Mouse (Mus musculus) ES-E14 (cell line): ENCODE data around the gene Anxa10.

ENCODE experiments used
- CHD2 ChIP-seq: IDR thresholded peaks from 2 replicates; pipeline ENCODE4 v1.6.1; 2014; ENCODE audit warnings: mild to moderate bottlenecking, low read depth, low read length, inconsistent platforms
- HCFC1 ChIP-seq: IDR thresholded peaks from 2 replicates; pipeline ENCODE4 v1.6.1; 2012; ENCODE audit warnings: low read length, inconsistent platforms, borderline replicate concordance; ENCODE audit not compliant: insufficient read depth

GRCm38 (mm10) chr8:62132662-62133366, 9.9 kb upstream of the Anxa10 start:
- TF ChIP-seq HCFC1 (no peak), CHD2 (no peak)
